Mouse (Mus musculus): ENCODE data around the gene Hhip.
"Not testable (repeated sequence)": the region's sequence is repeated elsewhere in the genome, so short reads cannot be mapped to it uniquely, and the experiment has no call there.

Gene Hhip

DNA sequence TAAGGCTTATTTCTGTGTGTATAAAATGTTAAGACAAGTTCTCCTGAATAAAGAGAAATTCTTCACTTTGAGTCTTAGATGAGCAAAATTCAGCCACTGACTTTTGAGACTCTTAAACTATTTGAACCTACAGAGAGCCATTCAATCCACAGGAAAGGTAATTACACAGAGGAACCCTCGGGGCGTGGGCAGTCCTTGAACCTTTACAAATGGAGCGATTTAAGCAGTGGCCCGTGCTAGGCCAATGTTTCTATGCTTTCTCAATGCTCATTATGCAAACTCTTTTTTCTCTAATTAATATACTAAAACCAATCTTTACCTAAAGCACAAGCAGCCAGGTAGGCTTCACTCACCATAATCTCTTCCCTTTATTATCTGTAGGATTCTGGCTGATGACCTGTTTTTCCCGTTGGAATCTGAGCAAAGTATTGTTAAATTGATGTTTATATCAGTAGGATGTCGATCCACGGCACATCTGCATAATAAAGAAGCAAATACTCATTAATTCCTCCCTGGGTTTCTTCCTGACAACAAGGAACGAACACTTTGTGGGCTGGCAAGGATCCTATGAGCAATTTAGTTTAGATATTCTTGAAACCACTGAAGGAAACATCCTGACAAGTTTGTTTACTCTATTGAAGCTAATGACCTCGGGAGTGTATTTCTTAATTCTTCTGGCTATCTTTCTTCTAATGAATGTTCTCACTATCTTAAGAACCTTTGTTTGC is 65.5 kb downstream of the Hhip start:
- CTCF ChIA-PET, result no interaction called here

DNA sequence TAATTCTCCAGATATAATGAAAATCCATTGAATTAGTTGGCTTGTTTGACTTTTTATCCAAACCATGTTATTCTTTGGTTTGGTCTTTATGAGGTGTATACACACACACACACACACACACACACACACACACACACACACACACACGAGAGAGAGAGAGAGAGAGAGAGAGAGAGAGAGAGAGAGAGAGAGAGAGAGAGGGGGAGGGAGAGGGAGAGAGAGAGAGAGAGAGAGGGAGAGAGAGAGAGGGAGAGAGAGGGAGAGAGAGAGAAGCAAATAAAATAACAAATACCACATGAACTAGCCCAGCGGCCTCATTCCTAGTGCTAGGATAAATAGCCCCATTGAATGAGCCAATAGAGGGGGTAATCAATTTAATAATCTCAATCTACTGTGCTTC is 66.4 kb downstream of the Hhip start:
- CTCF ChIA-PET, result not testable (repeated sequence)

DNA sequence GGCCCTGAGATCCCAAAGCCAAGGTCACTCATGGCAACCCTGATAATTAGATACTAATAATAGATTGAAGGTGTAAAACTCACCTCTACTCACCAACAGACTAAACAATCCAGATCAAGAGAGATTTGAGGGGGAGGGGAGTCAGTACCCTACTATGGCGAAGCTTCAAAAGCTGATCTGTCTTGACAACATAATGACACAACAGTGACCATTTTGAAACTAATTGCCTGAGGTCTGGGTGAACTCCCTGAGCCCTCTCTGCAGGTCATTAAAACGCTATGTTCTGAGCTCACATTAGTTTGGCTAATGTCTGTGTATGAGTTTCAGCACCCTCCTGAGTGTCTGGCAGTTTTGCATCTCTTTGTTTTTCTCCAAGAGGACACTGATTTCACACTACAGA is 72.9 kb downstream of the Hhip start:
- CTCF ChIA-PET, result no interaction called here

DNA sequence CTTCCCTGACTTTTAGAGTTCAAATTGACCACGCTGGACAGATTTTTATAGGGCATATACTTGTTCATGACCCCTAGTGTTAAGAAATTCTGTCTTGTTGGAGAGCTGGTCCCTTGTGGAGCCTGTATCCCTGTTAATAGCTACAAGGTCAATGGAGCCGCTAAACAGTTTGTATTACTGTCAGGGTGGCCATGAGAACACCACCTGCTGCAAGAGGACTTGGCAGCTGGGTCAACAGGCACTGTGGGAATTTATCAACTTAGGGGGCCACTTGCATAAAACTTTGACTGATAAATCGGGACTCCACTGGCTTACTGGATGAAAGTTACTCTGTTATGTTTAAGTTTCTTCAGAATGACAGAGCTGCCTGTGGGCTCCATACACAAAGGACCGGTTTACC is 75.7 kb downstream of the Hhip start:
- CTCF ChIA-PET, result no interaction called here

DNA sequence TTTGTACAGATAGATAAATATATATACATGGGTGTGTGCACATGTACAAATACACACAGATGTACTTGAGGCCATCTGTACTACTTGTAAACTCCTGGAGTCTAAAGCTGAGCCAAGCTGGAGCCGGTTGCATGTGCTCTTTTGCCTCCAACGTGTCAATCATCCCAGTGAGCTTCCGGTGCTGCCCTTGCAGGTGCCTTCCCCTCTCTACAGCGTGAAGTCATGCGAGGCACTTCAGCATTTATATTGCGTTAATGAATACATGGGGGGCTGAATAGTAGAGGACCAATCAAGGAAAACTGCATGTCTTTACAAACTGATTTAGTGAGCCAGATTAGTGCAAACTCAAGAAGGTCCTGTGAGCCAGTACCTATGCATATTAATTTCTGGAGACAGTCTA is 91.6 kb downstream of the Hhip start:
- CTCF ChIA-PET, result no interaction called here

DNA sequence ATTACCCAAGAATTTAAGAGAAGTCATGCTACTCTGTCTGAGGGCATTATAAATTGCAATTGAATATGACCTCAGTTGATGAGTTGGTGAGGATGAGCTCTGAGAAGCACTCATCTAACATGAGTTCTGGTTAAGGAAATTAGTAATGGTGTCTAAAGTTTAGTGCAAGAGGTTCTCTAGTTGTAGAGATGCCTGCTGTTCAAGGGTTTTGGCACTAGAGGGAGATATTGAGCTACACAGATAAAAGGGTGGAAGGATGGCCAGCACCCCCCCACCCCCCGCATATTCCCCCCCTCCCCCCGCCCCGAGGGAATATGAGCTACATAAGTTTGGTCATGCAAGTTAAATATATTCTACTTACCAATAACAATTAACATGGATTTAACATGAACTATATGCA is 104.9 kb downstream of the Hhip start:
- CTCF ChIA-PET, result no interaction called here

DNA sequence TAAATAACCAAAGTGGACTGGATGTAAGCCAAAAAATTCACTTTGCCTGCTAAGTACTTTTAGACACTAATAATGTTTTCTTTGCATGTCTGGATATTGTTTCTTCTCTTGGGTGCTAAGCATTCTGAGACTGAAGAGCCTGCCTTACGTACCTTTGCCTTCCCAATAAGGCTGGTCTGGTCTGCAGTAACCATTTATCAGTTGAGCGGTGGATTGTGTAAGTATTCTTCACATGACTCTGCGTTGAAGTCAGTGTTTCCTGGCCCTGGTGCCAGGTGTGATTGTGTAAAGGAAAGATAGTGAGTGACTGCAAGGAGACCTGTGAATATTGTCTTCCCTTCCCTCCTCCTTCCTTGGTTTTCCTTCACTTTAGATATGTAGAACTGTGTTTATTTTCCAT is 107.4 kb downstream of the Hhip start:
- CTCF ChIA-PET, result no interaction called here

DNA sequence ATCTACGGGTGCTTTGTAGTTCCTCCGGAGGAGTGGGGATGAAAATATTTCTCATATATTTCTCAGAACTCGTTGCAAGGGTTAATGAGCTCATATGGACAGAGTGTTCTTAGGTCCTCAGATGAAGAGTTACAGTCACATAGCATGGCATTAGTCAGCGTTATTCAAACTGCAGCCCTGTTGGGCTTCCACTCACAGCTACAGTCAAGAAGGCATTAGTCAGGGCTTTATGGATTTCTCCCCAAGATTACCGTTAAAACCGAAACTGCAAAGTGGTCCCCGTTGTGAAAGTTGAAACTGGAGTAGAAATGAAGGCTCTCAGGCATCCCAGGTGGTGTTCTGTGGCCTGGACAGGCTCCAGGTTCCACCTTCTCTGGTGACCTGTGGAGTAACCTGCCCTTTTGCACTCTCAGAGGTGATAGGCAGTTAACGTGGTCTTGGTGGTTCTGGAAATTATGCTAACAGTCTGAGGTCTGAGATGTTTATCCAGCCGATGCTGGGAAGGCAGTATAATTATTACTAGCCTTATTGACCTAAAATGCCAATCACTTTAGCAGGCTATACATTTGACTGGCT is 112.2 kb downstream of the Hhip start:
- CTCF ChIA-PET, result interaction anchor here (0.7 kb wide), 1 partner anchor 40 kb away, joined by 3 read pairs; no protein-coding TSS in a partner anchor

DNA sequence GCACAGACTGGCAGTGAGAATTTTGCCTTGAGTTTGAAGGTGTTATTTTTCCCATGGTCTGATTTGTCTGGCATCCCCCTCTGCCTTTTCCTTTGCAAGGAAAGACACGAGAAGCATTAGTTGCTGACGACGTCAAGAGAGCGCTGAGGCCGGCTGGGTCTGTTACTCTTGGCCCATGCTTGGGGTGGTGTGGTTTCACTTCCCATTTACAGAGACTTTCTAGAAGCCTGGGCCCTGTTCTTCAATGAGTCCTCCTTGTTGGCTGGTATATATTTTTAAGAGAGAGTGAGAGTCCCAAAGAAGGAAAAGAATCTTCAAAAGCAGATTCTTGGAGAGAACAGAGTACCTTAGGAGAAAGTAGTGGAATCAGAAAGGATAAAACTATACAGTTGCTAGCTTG is 116.7 kb downstream of the Hhip start:
- CTCF ChIA-PET, result no interaction called here

DNA sequence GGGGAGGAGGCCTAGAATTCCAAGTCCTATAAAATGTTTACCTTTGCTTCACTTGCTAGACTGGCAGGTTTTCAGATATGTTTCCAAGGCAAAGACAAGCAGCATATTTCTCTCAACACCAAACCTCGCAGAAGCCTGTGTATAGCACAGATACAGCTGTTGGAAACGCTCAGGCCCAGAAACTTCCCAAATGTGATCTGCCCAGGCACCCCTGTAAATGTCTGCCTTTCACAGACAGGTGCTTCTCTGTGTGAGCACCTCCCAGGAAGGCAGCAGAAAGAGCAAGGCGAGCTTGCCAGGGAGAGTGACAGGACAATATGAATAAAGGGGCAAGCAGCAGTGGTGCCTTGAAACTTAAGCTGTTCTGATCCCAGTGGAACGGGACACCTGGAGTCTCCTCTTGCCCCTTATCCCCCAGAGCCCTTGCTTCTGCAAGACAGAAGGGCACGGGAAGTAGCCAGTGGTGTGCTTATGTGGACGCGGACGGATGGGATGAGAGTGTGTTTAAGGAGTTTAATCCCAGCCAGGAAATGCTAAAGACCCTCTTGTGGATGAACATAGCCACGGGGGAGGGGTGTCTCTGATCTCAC is 120.9 kb downstream of the Hhip start:
- CTCF ChIA-PET, result no interaction called here

DNA sequence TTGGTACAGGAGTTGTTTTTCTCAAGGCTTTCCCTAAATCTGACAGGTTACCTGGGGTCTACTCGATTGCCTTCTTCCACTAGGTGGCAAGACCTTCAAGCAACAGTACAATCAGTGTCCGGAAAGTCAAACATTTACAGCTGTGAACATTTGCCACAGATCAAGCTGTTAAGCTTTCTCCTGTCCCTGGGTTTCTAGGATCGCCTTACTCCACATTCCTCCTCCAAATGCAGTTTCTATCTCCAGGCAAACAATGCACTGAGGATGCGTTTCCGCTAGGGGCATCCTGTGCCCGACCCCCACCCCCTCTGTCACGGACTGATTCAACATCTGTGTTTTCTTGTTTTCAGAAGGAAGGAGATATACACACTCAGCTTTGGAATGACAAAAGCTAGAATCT is 122.0 kb downstream of the Hhip start:
- CTCF ChIA-PET, result no interaction called here

DNA sequence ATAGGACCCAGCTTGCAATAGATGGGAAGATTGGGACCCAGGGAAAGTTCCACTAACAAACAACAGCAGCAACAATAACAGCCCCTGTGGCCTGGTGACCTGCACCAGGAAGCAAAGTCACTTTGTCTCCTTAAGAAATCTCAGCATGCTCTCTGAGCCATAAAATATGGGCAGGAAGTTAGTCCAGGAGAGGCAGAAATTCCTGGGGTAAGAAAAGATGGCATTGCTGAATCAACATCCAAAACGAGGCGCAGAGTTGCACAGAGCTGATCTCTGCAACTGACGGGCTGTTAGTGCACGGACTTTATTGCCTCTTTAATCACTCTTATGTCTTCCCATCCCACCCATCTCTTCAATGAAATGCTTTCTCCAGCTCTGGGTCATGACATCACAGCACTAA is 128.6 kb downstream of the Hhip start:
- CTCF ChIA-PET, result no interaction called here

DNA sequence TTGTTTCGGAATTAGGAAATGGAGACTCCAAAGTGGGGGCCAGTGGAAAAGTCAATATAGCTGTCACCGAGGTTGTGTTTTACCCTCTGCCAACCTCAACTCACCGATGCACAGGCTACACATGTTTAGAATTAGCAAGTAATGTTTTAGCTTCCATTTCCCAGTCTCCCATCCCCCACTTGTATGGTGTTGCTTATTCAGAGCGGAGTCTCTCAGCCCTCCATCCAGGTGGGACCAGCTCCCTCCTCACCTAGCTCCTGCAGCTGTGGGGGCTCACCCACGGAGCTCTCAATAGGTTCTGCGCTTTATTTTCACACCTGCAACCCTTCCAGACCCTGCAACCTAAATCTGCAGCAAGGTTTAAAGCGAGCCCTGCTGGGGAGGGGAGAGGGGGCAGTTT is 140.6 kb downstream of the Hhip start:
- CTCF ChIA-PET, result no interaction called here
